Mouse (Mus musculus): ENCODE results near the gene Cfdp1. TPM values are rescaled to one million over a fixed set of nuclear protein-coding genes. Genes with fewer than 3 reads are reported as not detected.

Gene Cfdp1
- polyA plus RNA-seq, 2 experiments, result 129 to 210 TPM

GRCm38 (mm10) chr8:111771625-111772020 is 82.5 kb downstream of the Cfdp1 start:
- no peak for DNase-seq (ENCODE audit: low spot score)

GRCm38 (mm10) chr8:111770958-111771624 is 83.0 kb downstream of the Cfdp1 start:
- Histone ChIP-seq H3K36me3 (ENCODE audit: control insufficient read depth, insufficient read depth, low read length) (peaks cover 50% of the 10 kb centered on the region), H3K4me3 (replicated peaks; ENCODE audit: low read length) (no peak overlapping the region), H3K27ac (replicated peaks; ENCODE audit: low read depth, low read length) (no peak overlapping the region), H3K4me2 (replicated peaks; ENCODE audit: low read depth, low read length, severe bottlenecking) (no peak overlapping the region), H3K4me1 (ENCODE audit: control insufficient read depth, insufficient read depth, low read length) (peaks cover 7% of the 10 kb centered on the region), H3K9me3 (ENCODE audit: control insufficient read depth, low read length) (no peaks in the 10 kb centered on the region), H3K9ac (ENCODE audit: low read depth, low read length, severe bottlenecking) (no peak overlapping the region), H3K27me3 (ENCODE audit: control insufficient read depth, insufficient read depth, low read length) (no peaks in the 10 kb centered on the region)
- WGBS, result 53% methylated on average over 5 of the region's 5 CpGs
- no peak for ATAC-seq (ENCODE audit: low FRiP score, low read depth)
- no peak for TF ChIP-seq POLR2A (IDR thresholded peaks at IDR 0.05; ENCODE audit: borderline replicate concordance, extremely low read depth, insufficient read depth, insufficient read length)
- no peak for DNase-seq (ENCODE audit: low spot score)

More at GRCm38 (mm10) chr8:111771625-111772020, 82.5 kb downstream of the Cfdp1 start:
- peaks cover 7% of the 10 kb centered on the region for H3K4me1 ChIP-seq (ENCODE audit: control insufficient read depth, insufficient read depth, low read length)
- peaks cover 44% of the 10 kb centered on the region for H3K36me3 ChIP-seq (ENCODE audit: control insufficient read depth, insufficient read depth, low read length)
- no peak for TF ChIP-seq POLR2A (IDR thresholded peaks at IDR 0.05; ENCODE audit: borderline replicate concordance, extremely low read depth, insufficient read depth, insufficient read length)
- H3K27ac ChIP-seq (replicated peaks; ENCODE audit: low read depth, low read length), result no peak overlapping the region
- no peaks in the 10 kb centered on the region for H3K27me3 ChIP-seq (ENCODE audit: control insufficient read depth, insufficient read depth, low read length)
- no peak overlapping the region for H3K4me3 ChIP-seq (replicated peaks; ENCODE audit: low read length)
- H3K9me3 ChIP-seq (ENCODE audit: control insufficient read depth, low read length), result no peaks in the 10 kb centered on the region
- ATAC-seq (ENCODE audit: low FRiP score, low read depth), result no peak
- no peak overlapping the region for H3K4me2 ChIP-seq (replicated peaks; ENCODE audit: low read depth, low read length, severe bottlenecking)
- 84% methylated on average over 6 of the region's 6 CpGs for WGBS
- H3K9ac ChIP-seq (ENCODE audit: low read depth, low read length, severe bottlenecking), result no peak overlapping the region

- 0 out of 2 replicates have a peak overlapping the region, but pooled peaks have one; percentile 14 for H3K9ac ChIP-seq (ENCODE audit: low read depth, low read length, severe bottlenecking)
- peaks cover 45% of the 10 kb centered on the region for H3K36me3 ChIP-seq (ENCODE audit: control insufficient read depth, insufficient read depth, low read length)
- TF ChIP-seq POLR2A (IDR thresholded peaks at IDR 0.05; ENCODE audit: borderline replicate concordance, extremely low read depth, insufficient read depth, insufficient read length), result no peak
- H3K9me3 ChIP-seq (ENCODE audit: control insufficient read depth, low read length), result no peaks in the 10 kb centered on the region
- 23% methylated on average over 12 of the region's 12 CpGs for WGBS
- peaks cover 7% of the 10 kb centered on the region for H3K4me1 ChIP-seq (ENCODE audit: control insufficient read depth, insufficient read depth, low read length)
- no peak overlapping the region for H3K4me3 ChIP-seq (replicated peaks; ENCODE audit: low read length)
- ATAC-seq (ENCODE audit: low FRiP score, low read depth) (no peak), DNase-seq (ENCODE audit: low spot score) (no peak)
- H3K27ac ChIP-seq (replicated peaks; ENCODE audit: low read depth, low read length), result no peak overlapping the region
- no peak overlapping the region for H3K4me2 ChIP-seq (replicated peaks; ENCODE audit: low read depth, low read length, severe bottlenecking)
- no peaks in the 10 kb centered on the region for H3K27me3 ChIP-seq (ENCODE audit: control insufficient read depth, insufficient read depth, low read length)
Measured at GRCm38 (mm10) chr8:111769764-111770428, 84.2 kb downstream of the Cfdp1 start.

GRCm38 (mm10) chr8:111769296-111769695 is 84.8 kb downstream of the Cfdp1 start:
- DNase-seq (ENCODE audit: low spot score), result no peak

GRCm38 (mm10) chr8:111768651-111769050 is 85.4 kb downstream of the Cfdp1 start:
- ATAC-seq (ENCODE audit: low FRiP score, low read depth) (no peak), DNase-seq (ENCODE audit: low spot score) (no peak)
- H3K4me2 ChIP-seq (replicated peaks; ENCODE audit: low read depth, low read length, severe bottlenecking), result no peak overlapping the region
- no peak overlapping the region for H3K9ac ChIP-seq (ENCODE audit: low read depth, low read length, severe bottlenecking)
- H3K4me1 ChIP-seq (ENCODE audit: control insufficient read depth, insufficient read depth, low read length), result peaks cover 7% of the 10 kb centered on the region
- H3K9me3 ChIP-seq (ENCODE audit: control insufficient read depth, low read length), result no peaks in the 10 kb centered on the region
- no peak for TF ChIP-seq POLR2A (IDR thresholded peaks at IDR 0.05; ENCODE audit: borderline replicate concordance, extremely low read depth, insufficient read depth, insufficient read length)
- H3K4me3 ChIP-seq (replicated peaks; ENCODE audit: low read length), result no peak overlapping the region
- no peak overlapping the region for H3K27ac ChIP-seq (replicated peaks; ENCODE audit: low read depth, low read length)
- WGBS, result 90% methylated on average over 6 of the region's 6 CpGs
- H3K36me3 ChIP-seq (ENCODE audit: control insufficient read depth, insufficient read depth, low read length), result peaks cover 35% of the 10 kb centered on the region
- H3K27me3 ChIP-seq (ENCODE audit: control insufficient read depth, insufficient read depth, low read length), result no peaks in the 10 kb centered on the region

More at GRCm38 (mm10) chr8:111769296-111769695, 84.8 kb downstream of the Cfdp1 start:
- TF ChIP-seq POLR2A (IDR thresholded peaks at IDR 0.05; ENCODE audit: borderline replicate concordance, extremely low read depth, insufficient read depth, insufficient read length), result no peak
- 56% methylated on average over 15 of the region's 15 CpGs for WGBS
- peaks cover 7% of the 10 kb centered on the region for H3K4me1 ChIP-seq (ENCODE audit: control insufficient read depth, insufficient read depth, low read length)
- no peak overlapping the region for H3K27ac ChIP-seq (replicated peaks; ENCODE audit: low read depth, low read length)
- ATAC-seq (ENCODE audit: low FRiP score, low read depth), result no peak
- no peak overlapping the region for H3K4me3 ChIP-seq (replicated peaks; ENCODE audit: low read length)
- no peaks in the 10 kb centered on the region for H3K27me3 ChIP-seq (ENCODE audit: control insufficient read depth, insufficient read depth, low read length)
- no peaks in the 10 kb centered on the region for H3K9me3 ChIP-seq (ENCODE audit: control insufficient read depth, low read length)
- 0 out of 2 replicates have a peak overlapping the region, but pooled peaks have one; percentile 14 for H3K9ac ChIP-seq (ENCODE audit: low read depth, low read length, severe bottlenecking)
- H3K36me3 ChIP-seq (ENCODE audit: control insufficient read depth, insufficient read depth, low read length), result peaks cover 39% of the 10 kb centered on the region
- H3K4me2 ChIP-seq (replicated peaks; ENCODE audit: low read depth, low read length, severe bottlenecking), result no peak overlapping the region

Measured in limb, embryonic 14.5 days (tissue).